Mouse (Mus musculus) urinary bladder, adult 2 months (tissue): ENCODE data around the gene Kmt2b. TPM values are rescaled to one million over a fixed set of nuclear protein-coding genes. Genes with fewer than 3 reads are reported as not detected.
A peak's percentile ranks its signal among the peaks of the same experiment; 100 is the strongest.

Experiments
- DNase-seq: peaks from one replicate; pipeline ENCODE4 v3.0.0; 2022; ENCODE audit warnings: low spot score
- polyA plus RNA-seq: library from polyadenylated mRNA; depleted of rRNA; stranded (reverse); fragments of >200 nt; gene quantifications from 2 replicates; pipeline ENCODE4 v1.2.3, GENCODE M21; 2012; rRNA removed

Kmt2b gene
- polyA plus RNA-seq, 1 experiment, result 38.3 TPM

GRCm38 (mm10) chr7:30534633-30535577, 53.6 kb downstream of the Kmt2b start, which contains the start of gene Arhgap33:
TSS of gene Arhgap33 (minus strand) at chr7:30535060.
- DNase-seq, result peak; percentile 86

GRCm38 (mm10) chr7:30533941-30534632, 54.4 kb downstream of the Kmt2b start:
- no peak for DNase-seq

GRCm38 (mm10) chr7:30532931-30533330, 55.6 kb downstream of the Kmt2b start:
- DNase-seq, result no peak

DNA sequence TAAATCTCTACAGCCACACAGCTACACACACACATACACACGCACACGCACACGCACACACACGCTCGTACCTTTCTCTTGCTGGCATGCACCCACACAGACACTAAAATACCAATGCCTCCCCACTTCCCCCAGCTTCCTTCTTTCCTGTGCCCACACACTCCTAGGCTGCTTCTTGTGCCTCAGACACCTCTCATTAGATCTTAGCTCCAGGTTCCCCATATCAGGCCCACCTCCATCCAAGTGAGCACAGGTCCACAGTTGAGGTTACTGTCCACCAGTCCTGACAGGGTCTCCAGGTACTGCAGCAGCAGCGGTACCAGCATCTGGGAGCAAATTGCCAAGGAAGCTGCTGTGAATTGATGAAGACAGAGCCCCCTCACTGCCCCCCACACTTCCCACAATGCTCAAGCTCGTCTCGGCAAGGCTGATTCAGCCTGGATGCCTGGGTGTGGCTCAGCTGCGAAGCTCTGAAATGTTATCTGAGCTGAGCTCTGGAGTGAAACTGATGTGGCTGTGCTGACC, 57.2 kb downstream of the Kmt2b start:
- no peak for DNase-seq

DNA sequence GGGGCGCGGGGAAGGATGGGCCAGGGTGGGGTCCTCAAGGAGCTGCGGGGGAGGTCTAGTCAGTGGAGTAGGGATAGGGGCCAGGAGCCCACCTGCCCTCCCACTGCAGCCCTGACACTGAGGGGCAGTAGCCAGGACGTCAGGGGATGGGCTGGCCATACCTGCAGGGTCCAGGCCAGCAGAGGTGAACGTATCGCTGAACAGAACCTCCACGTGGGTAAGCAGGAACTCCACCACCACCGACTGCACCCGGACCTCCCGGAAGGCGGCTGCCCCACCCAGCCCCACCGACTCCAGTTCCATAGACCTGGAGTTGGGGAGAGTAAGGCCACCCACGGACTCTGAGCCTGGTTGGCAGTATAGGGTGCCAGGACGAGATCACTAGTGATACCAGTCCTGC, 61.5 kb downstream of the Kmt2b start:
- DNase-seq, result no peak

GRCm38 (mm10) chr7:30526399-30526798, 62.1 kb downstream of the Kmt2b start:
- no peak for DNase-seq

DNA sequence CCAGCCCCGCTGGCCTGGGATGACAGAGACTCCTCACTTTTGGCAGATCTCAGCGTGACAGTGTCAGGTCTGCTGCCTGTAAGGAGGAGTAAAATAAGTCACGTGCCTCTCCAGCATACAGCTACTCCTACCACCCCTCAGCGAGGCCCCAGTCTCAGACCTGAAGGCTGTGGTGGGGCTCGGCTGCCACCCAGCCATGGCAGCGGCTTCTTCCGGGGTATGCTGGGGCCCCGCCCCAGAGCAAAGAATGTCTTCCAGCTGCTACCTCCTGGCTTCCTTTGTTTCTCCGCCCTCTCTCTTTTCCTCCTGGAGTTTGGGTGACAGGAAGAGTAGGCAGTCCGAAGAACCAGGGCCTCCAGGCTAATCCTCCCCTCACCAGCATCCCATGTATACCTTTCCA, 62.6 kb downstream of the Kmt2b start:
- DNase-seq, result no peak

- DNase-seq, result no peak
Measured at GRCm38 (mm10) chr7:30524487-30524886, 64.0 kb downstream of the Kmt2b start.

DNA sequence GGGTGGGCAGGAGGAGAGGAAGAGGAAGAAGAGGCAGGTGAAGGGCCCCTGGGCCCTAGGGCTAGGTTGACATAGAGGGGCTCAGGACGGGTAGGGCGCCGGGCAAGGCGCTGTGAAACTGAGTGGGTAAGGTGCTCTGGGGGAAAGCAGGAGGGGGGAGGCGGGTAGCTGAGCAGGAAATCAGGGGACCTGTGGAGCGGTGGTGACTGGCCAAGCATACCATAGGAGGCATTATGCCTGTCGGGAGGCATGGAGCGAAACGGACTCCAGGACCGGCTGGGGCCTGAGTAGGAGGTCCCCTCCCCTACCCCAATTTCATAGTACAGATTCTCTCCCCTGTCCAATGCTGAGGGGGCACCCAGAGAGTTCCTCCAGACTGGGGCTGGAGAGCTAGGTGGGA, 65.7 kb downstream of the Kmt2b start:
- no peak for DNase-seq

- DNase-seq, result no peak
Measured at GRCm38 (mm10) chr7:30520856-30521255, 67.7 kb downstream of the Kmt2b start.

- DNase-seq, result no peak
Measured at GRCm38 (mm10) chr7:30520396-30520795, 68.1 kb downstream of the Kmt2b start.

Other genes with a start within 250 kb of the Kmt2b start
- 7.9 and 11.9 TPM in 2 replicates for gene Lrfn3, start 226.0 kb downstream of the Kmt2b start, polyA plus RNA-seq
- gene Tyrobp, start 175.0 kb downstream of the Kmt2b start, polyA plus RNA-seq, result 85.1 and 117 TPM in 2 replicates
- gene Hcst, start 168.9 kb downstream of the Kmt2b start, polyA plus RNA-seq, result 3.3 and 3.8 TPM in 2 replicates
- 1.8 and 2.0 TPM in 2 replicates for gene Nfkbid, start 167.0 kb downstream of the Kmt2b start, polyA plus RNA-seq
- gene Aplp1, start 143.2 kb downstream of the Kmt2b start, polyA plus RNA-seq, result 4.2 and 4.5 TPM in 2 replicates
- not detected in 2 replicates for gene Kirrel2, start 131.0 kb downstream of the Kmt2b start, polyA plus RNA-seq
- not detected in 2 replicates for gene Nphs1, start 130.4 kb downstream of the Kmt2b start, polyA plus RNA-seq
- gene Prodh2, start 95.1 kb downstream of the Kmt2b start, polyA plus RNA-seq, result not detected in 2 replicates
- 6.9 and 7.7 TPM in 2 replicates for gene Arhgap33, start 53.7 kb downstream of the Kmt2b start, polyA plus RNA-seq
- 342 and 444 TPM in 2 replicates for gene Hspb6, start 36.5 kb downstream of the Kmt2b start, polyA plus RNA-seq
- gene Proser3, start 36.4 kb downstream of the Kmt2b start, polyA plus RNA-seq, result 11.0 and 12.0 TPM in 2 replicates
- 33.8 and 36.5 TPM in 2 replicates for gene Lin37, start 28.9 kb downstream of the Kmt2b start, polyA plus RNA-seq
- 69.1 and 74.1 TPM in 2 replicates for gene U2af1l4, start 25.4 kb downstream of the Kmt2b start, polyA plus RNA-seq
- 2.8 and 5.1 TPM in 2 replicates for gene Gm49396, start 25.4 kb downstream of the Kmt2b start, polyA plus RNA-seq
- 151 and 174 TPM in 2 replicates for gene Psenen, start 25.1 kb downstream of the Kmt2b start, polyA plus RNA-seq
- gene Igflr1, start 23.3 kb downstream of the Kmt2b start, polyA plus RNA-seq, result 3.6 and 4.9 TPM in 2 replicates
- 1.8 and 2.4 TPM in 2 replicates for gene Zbtb32, start 10.2 kb upstream of the Kmt2b start, polyA plus RNA-seq
- gene Upk1a, start 24.1 kb upstream of the Kmt2b start, polyA plus RNA-seq, result 2,098 and 2,832 TPM in 2 replicates
- gene Cox6b1, start 37.4 kb upstream of the Kmt2b start, polyA plus RNA-seq, result 703 and 875 TPM in 2 replicates
- not detected in 2 replicates for gene Etv2, start 47.1 kb upstream of the Kmt2b start, polyA plus RNA-seq
- 58.5 and 64.1 TPM in 2 replicates for gene Rbm42, start 61.6 kb upstream of the Kmt2b start, polyA plus RNA-seq
- gene Haus5, start 76.3 kb upstream of the Kmt2b start, polyA plus RNA-seq, result 9.4 and 13.2 TPM in 2 replicates
- not detected in 2 replicates for gene Pmis2, start 82.9 kb upstream of the Kmt2b start, polyA plus RNA-seq
- gene 2200002J24Rik, start 110.2 kb upstream of the Kmt2b start, polyA plus RNA-seq, result not detected in 2 replicates
- 0.03 TPM in 1 of 2 replicates, not detected in the other for gene Atp4a, start 123.5 kb upstream of the Kmt2b start, polyA plus RNA-seq
- gene Tmem147, start 140.8 kb upstream of the Kmt2b start, polyA plus RNA-seq, result 97.6 and 129 TPM in 2 replicates
- gene Gapdhs, start 155.0 kb upstream of the Kmt2b start, polyA plus RNA-seq, result not detected in 2 replicates
- 17.9 and 21.2 TPM in 2 replicates for gene Sbsn, start 162.7 kb upstream of the Kmt2b start, polyA plus RNA-seq
- gene Dmkn, start 175.0 kb upstream of the Kmt2b start, polyA plus RNA-seq, result 9.8 and 16.2 TPM in 2 replicates
- gene Krtdap, start 199.2 kb upstream of the Kmt2b start, polyA plus RNA-seq, result 29.5 and 47.2 TPM in 2 replicates
- gene Ffar2, start 235.0 kb upstream of the Kmt2b start, polyA plus RNA-seq, result 0.46 and 0.55 TPM in 2 replicates